Mouse (Mus musculus) hindbrain, embryonic 11.5 days (tissue): ENCODE measurements around the gene Gjc3. TPM values are rescaled to one million over a fixed set of nuclear protein-coding genes. Genes with fewer than 3 reads are reported as not detected.

Source experiments
- ATAC-seq: fragments of 200-750 bp; cut with Nextera tagmentation; 2 replicates; pipeline ENCODE4 v1.8.0; 2017; ENCODE audit warnings: mild to moderate bottlenecking, moderate TSS enrichment, moderate library complexity; ENCODE audit not compliant: low FRiP score
- DNase-seq: peaks from one replicate; pipeline ENCODE4 v3.0.0-alpha.2; 2015; ENCODE audit warnings: low spot score
- H3K27ac ChIP-seq: fragments of 300-500 bp; sonication (generic); 2 replicates; pipeline ENCODE4 v1.5.1; 2014; ENCODE audit warnings: mild to moderate bottlenecking, low read depth, low read length
- H3K27me3 ChIP-seq: fragments of 300-500 bp; sonication (generic); 2 replicates; pipeline ENCODE4 v1.6.1; 2014; ENCODE audit warnings: mild to moderate bottlenecking, low read length, moderate library complexity, mixed read lengths; ENCODE audit not compliant: control insufficient read depth, insufficient read depth
- H3K36me3 ChIP-seq: fragments of 300-500 bp; sonication (generic); 2 replicates; pipeline ENCODE4 v1.6.1; 2014; ENCODE audit warnings: mild to moderate bottlenecking, low read length, moderate library complexity, mixed read lengths; ENCODE audit not compliant: control insufficient read depth, insufficient read depth
- H3K4me1 ChIP-seq: fragments of 300-500 bp; sonication (generic); replicated peaks from 2 replicates; pipeline ENCODE4 v1.6.1; 2014; ENCODE audit warnings: low read length, mixed read lengths; ENCODE audit not compliant: control insufficient read depth, insufficient read depth
- H3K4me2 ChIP-seq: fragments of 300-500 bp; sonication (generic); replicated peaks from 2 replicates; pipeline ENCODE4 v1.6.1; 2014; ENCODE audit warnings: mild to moderate bottlenecking, low read depth, low read length
- H3K4me3 ChIP-seq: fragments of 300-500 bp; sonication (generic); 2 replicates; pipeline ENCODE4 v1.5.1; 2014; ENCODE audit warnings: low read depth, low read length
- H3K9ac ChIP-seq: fragments of 300-500 bp; sonication (generic); 2 replicates; pipeline ENCODE4 v1.6.1; 2014; ENCODE audit warnings: low read depth, low read length
- H3K9me3 ChIP-seq: fragments of 300-500 bp; sonication (generic); 2 replicates; pipeline ENCODE4 v1.6.1; 2016; ENCODE audit warnings: low read length; ENCODE audit not compliant: control insufficient read depth
- WGBS: fragments of 180-500 bp; shearing (Covaris S2); extraction: QIAGEN DNeasy Blood & Tissue Kit; methylation state at CpG from one replicate; pipeline ENCODE4 v1.1.7; 2014; 5-methylcytosine and 5-hydroxymethylcytosine counted together
- polyA plus RNA-seq: library from polyadenylated mRNA; unstranded; fragments of >200 nt; fragmentation: Nextera tagmentation; extraction: Ambion mirVana; gene quantifications from 2 replicates; pipeline ENCODE4 v1.2.1, GENCODE M21; 2014

Gene Gjc3
- polyA plus RNA-seq, 1 experiment from 2014 or later, result 0.23 TPM

DNA sequence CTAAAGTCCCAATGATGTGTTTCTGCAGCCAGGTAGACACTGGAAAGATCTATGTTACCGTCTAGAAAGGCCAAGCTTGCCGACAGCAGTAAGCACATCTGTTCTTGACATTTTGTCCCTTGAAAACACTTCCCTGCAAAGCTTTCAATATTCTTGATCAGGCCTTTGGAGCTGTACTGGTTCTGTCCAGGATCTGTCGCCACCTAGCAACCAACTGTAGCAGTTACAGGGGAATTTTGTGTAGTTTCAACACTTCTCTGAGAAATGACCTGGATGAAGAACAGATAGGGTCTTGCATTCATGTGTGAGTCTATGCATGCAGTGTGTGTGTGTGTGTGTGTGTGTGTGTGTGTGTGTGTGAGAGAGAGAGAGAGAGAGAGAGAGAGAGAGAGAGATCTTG, 10.8 kb upstream of the Gjc3 start:
- Histone ChIP-seq H3K4me3 (no peak overlapping the region), H3K4me2 (no peak overlapping the region)
- 53% methylated on average over 3 of the region's 3 CpGs for WGBS

GRCm38 (mm10) chr5:137973161-137973560, 10.3 kb upstream of the Gjc3 start:
- no peak overlapping the region for H3K9ac ChIP-seq
- WGBS, result 73% methylated on average over 2 of the region's 2 CpGs
- H3K4me3 ChIP-seq, result no peak overlapping the region
- no peaks in the 10 kb centered on the region for H3K4me1 ChIP-seq
- H3K4me2 ChIP-seq, result no peak overlapping the region
- no peaks in the 10 kb centered on the region for H3K36me3 ChIP-seq
- H3K27me3 ChIP-seq, result no peaks in the 10 kb centered on the region
- DNase-seq (no peak), ATAC-seq (no peak)
- H3K9me3 ChIP-seq, result no peaks in the 10 kb centered on the region
- H3K27ac ChIP-seq, result no peak overlapping the region

More for the DNA sequence above, 10.8 kb upstream of the Gjc3 start:
- Histone ChIP-seq H3K27ac (no peak overlapping the region), H3K9ac (no peak overlapping the region), H3K9me3 (no peaks in the 10 kb centered on the region), H3K36me3 (no peaks in the 10 kb centered on the region), H3K27me3 (no peaks in the 10 kb centered on the region), H3K4me1 (no peaks in the 10 kb centered on the region)
- DNase-seq, result no peak
- ATAC-seq, result no peak

GRCm38 (mm10) chr5:137966492-137966891, 3.6 kb upstream of the Gjc3 start:
- Histone ChIP-seq H3K27me3 (no peaks in the 10 kb centered on the region), H3K27ac (no peak overlapping the region), H3K36me3 (no peaks in the 10 kb centered on the region), H3K9me3 (no peaks in the 10 kb centered on the region), H3K4me2 (no peak overlapping the region), H3K4me3 (no peak overlapping the region), H3K9ac (no peak overlapping the region), H3K4me1 (no peaks in the 10 kb centered on the region)
- DNase-seq (no peak), ATAC-seq (no peak)

DNA sequence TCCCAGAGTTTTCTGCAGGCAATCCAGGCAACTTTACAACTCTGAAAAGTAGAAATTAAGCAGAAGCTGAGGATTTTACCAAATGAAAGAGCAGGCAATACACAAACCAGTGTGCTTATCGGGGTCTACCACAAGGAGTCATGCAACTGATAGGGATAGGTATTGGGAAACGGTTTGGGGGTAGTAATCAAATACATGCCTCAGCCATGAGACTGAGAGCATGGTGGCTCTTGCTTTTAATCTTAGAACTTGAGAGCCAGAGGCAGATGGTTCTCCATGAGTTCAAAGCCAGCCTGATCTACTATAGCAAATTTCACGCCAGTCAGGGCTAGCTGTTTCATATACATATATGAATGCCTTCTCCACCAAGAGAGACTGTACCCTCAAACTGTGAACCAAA, 6.5 kb downstream of the Gjc3 start:
- no peak overlapping the region for H3K9ac ChIP-seq
- no peak overlapping the region for H3K27ac ChIP-seq
- H3K4me1 ChIP-seq, result no peaks in the 10 kb centered on the region
- no peaks in the 10 kb centered on the region for H3K36me3 ChIP-seq
- no peak overlapping the region for H3K4me3 ChIP-seq
- 92% methylated on average over 3 of the region's 3 CpGs for WGBS
- no peak for DNase-seq
- H3K9me3 ChIP-seq, result no peaks in the 10 kb centered on the region
- ATAC-seq, result no peak
- no peaks in the 10 kb centered on the region for H3K27me3 ChIP-seq
- no peak overlapping the region for H3K4me2 ChIP-seq

- H3K27ac ChIP-seq, result no peak overlapping the region
- DNase-seq (no peak), ATAC-seq (no peak)
- no peaks in the 10 kb centered on the region for H3K4me1 ChIP-seq
- H3K4me2 ChIP-seq, result no peak overlapping the region
- H3K27me3 ChIP-seq, result no peaks in the 10 kb centered on the region
- H3K4me3 ChIP-seq, result no peak overlapping the region
- no peak overlapping the region for H3K9ac ChIP-seq
- no peaks in the 10 kb centered on the region for H3K9me3 ChIP-seq
- WGBS, result 43% methylated on average over 6 of the region's 6 CpGs
- no peaks in the 10 kb centered on the region for H3K36me3 ChIP-seq
Observed at GRCm38 (mm10) chr5:137951218-137951617, 11.7 kb downstream of the Gjc3 start.

DNA sequence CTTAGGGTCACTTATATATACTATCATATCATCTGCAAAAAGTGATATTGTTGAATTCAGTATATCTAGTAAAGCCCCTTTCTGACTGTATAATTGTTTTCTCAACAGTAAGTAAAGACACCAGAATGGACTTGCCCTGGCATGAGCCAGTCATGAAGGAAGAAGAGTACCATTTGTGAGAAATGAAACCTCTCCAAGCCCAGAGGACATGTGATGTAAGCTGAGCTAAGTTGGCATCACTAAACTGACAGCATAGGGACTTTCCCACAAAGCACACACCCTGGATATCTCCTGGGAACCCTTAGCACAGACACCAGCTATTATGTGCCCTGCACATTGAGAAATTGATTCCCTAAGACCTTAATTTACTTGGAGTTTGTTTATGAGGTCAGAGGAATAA, 15.6 kb downstream of the Gjc3 start:
- Histone ChIP-seq H3K4me3 (no peak overlapping the region), H3K9me3 (no peaks in the 10 kb centered on the region), H3K27ac (no peak overlapping the region), H3K9ac (no peak overlapping the region), H3K27me3 (no peaks in the 10 kb centered on the region), H3K4me1 (no peaks in the 10 kb centered on the region), H3K36me3 (no peaks in the 10 kb centered on the region), H3K4me2 (no peak overlapping the region)
- ATAC-seq (no peak), DNase-seq (no peak)

GRCm38 (mm10) chr5:137943133-137943532, 19.8 kb downstream of the Gjc3 start:
- H3K9ac ChIP-seq, result no peak overlapping the region
- 82% methylated on average over 1 of the region's 1 CpGs for WGBS
- no peak overlapping the region for H3K4me2 ChIP-seq
- no peak overlapping the region for H3K4me3 ChIP-seq
- H3K9me3 ChIP-seq, result no peaks in the 10 kb centered on the region
- H3K27me3 ChIP-seq, result no peaks in the 10 kb centered on the region
- DNase-seq (no peak), ATAC-seq (no peak)
- H3K27ac ChIP-seq, result no peak overlapping the region
- H3K36me3 ChIP-seq, result no peaks in the 10 kb centered on the region
- H3K4me1 ChIP-seq, result no peaks in the 10 kb centered on the region

- DNase-seq (no peak), ATAC-seq (no peak)
- 81% methylated on average over 4 of the region's 4 CpGs for WGBS
- no peak overlapping the region for H3K9ac ChIP-seq
- no peaks in the 10 kb centered on the region for H3K27me3 ChIP-seq
- no peaks in the 10 kb centered on the region for H3K36me3 ChIP-seq
- H3K9me3 ChIP-seq, result no peaks in the 10 kb centered on the region
- H3K4me2 ChIP-seq, result no peak overlapping the region
- no peaks in the 10 kb centered on the region for H3K4me1 ChIP-seq
- H3K27ac ChIP-seq, result no peak overlapping the region
- no peak overlapping the region for H3K4me3 ChIP-seq
Observed at GRCm38 (mm10) chr5:137940948-137941347, 21.9 kb downstream of the Gjc3 start.

DNA sequence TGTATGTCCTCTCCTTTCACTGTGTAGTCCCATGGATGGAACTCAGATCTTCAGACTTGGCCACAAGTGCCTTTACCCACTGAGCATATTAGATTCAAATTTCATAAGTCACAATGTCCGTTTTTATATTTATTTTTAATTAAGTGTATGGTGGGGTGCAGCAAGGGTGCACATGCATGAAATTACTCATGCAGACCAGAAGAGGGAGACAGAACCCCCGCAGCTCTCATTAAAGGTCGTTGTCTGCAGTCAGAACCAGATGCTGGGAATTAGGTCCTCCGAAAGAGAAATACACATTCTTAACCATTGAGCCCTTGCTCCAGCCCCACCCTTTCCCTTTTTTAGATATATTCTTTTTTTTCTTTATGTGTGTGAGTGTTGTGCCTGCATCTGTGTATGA, 25.7 kb downstream of the Gjc3 start:
- ATAC-seq, result no peak
- no peaks in the 10 kb centered on the region for H3K36me3 ChIP-seq

More for the DNA sequence above, 25.7 kb downstream of the Gjc3 start:
- no peak for DNase-seq
- no peak overlapping the region for H3K4me2 ChIP-seq
- no peak overlapping the region for H3K4me3 ChIP-seq
- H3K9me3 ChIP-seq, result no peaks in the 10 kb centered on the region
- no peaks in the 10 kb centered on the region for H3K27me3 ChIP-seq
- H3K27ac ChIP-seq, result no peak overlapping the region
- 72% methylated on average over 4 of the region's 4 CpGs for WGBS
- H3K4me1 ChIP-seq, result no peaks in the 10 kb centered on the region
- H3K9ac ChIP-seq, result no peak overlapping the region
